Mouse (Mus musculus): ENCODE measurements at regions not wholly inside any gene's neighbourhood (a gene's known extent, or its start where the extent isn't known, plus 50 kb on each side); places are given as distances from the start of the nearest gene placed in this dataset.
"Not testable (repeated sequence)": the region's sequence is repeated elsewhere in the genome, so short reads cannot be mapped to it uniquely, and the experiment has no call there.

GRCm38 (mm10) chr10:130594046-130594734, 97.0 kb upstream of the Vmn2r87 start:
- peak; percentile 2 for DNase-seq (ENCODE audit: low read depth, low spot score)

- not testable (repeated sequence) for DNase-seq (ENCODE audit: low read depth, low spot score)
Measured at GRCm38 (mm10) chr10:130566426-130566825, 69.2 kb upstream of the Vmn2r87 start.

GRCm38 (mm10) chr10:130548570-130548969, 51.4 kb upstream of the Vmn2r87 start:
- no peak for DNase-seq (ENCODE audit: low read depth, low spot score)

Measured in mesoderm, embryonic 11.5 days (tissue).